8 mouse cellular contexts compared by ENCODE assay signal in the genomic region with DNA sequence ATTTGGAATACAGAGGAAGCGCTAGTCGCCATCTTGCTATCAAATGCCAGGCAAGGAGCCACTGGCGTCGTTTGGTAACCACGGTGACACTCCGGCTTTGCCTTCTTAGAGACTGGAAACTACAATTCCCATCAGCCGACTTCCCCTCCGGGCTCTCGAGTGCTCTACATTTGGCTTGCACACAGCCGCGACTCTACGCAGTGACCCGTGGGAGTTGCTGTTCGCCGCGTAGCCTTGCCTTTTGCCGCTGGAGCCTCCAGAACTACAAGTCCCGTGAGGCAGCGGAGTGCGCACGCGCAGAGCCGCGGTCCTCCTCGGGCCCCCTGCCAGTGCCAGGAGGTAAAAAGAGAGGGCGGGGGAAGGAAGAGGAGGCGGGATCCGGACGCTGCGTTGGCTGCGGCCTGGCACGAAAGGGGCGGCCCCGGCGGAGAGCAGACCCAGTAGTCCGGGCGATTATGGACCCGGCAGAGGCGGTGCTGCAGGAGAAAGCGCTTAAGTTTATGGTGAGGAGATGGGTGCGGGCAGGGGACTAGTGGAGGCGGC. TPM values are rescaled to one million over a fixed set of nuclear protein-coding genes. Genes with fewer than 3 reads are reported as not detected.
A peak's percentile ranks its signal among the peaks of the same experiment; 100 is the strongest.
DNase-seq lines count a peak whose midpoint lies in the region; ATAC-seq and TF ChIP-seq lines count a peak whose summit lies in the region.

Gene Btrc, plus strand, starts transcription at position 351 of the 543 bp plus-strand sequence.

- peak within 1 kb of the TSS; percentile 96 for H3K27ac ChIP-seq in forebrain, embryonic 16.5 days (ENCODE audit: low read length)
- peak within 1 kb of the TSS; percentile 99 for H3K27ac ChIP-seq in layer of hippocampus, adult 2 months
- peak within 1 kb of the TSS; percentile 91 for H3K27ac ChIP-seq in lung, embryonic 14.5 days (ENCODE audit: low read depth)
- H3K27ac ChIP-seq in olfactory bulb, adult 2 months (ENCODE audit: insufficient read depth, low read depth, low read length): peak within 1 kb of the TSS; percentile 71
- no peak within 1 kb of the TSS for H3K27ac ChIP-seq in thymus, adult 2 months (ENCODE audit: control insufficient read depth, insufficient read depth, low read length)

- intact Hi-C loops in heart, postnatal 36 days (cut with DNase I): loop anchor here (5.0 kb wide), 1 partner anchor 56 kb away; no protein-coding TSS in a partner anchor

- peaks cover 20% of the 10 kb centered on the region for H3K36me3 ChIP-seq in G1E (replicated peaks)
- no peaks in the 10 kb centered on the region for H3K36me3 ChIP-seq in forebrain, embryonic 16.5 days (ENCODE audit: control insufficient read depth, insufficient read depth)
- 0 out of 2 replicates have a peak, but pooled peaks cover 3% of the 10 kb centered on the region for H3K36me3 ChIP-seq in lung, embryonic 14.5 days (ENCODE audit: insufficient read depth)
- H3K36me3 ChIP-seq in thymus, adult 2 months (ENCODE audit: control insufficient read depth, insufficient read depth, low read length): no peaks in the 10 kb centered on the region

- peak within 1 kb of the TSS; percentile 95 for H3K9ac ChIP-seq in forebrain, embryonic 16.5 days (replicated peaks; ENCODE audit: low read depth, low read length)
- peak within 1 kb of the TSS; percentile 80 for H3K9ac ChIP-seq in lung, embryonic 14.5 days

- H3K9me3 ChIP-seq in G1E (replicated peaks): no peaks in the 10 kb centered on the region
- no peaks in the 10 kb centered on the region for H3K9me3 ChIP-seq in forebrain, embryonic 16.5 days (ENCODE audit: control insufficient read depth, low read length)
- H3K9me3 ChIP-seq in lung, embryonic 14.5 days (ENCODE audit: low read depth, low read length): no peaks in the 10 kb centered on the region

- peak; percentile 95 for ATAC-seq in G1E (ENCODE audit: extremely low read depth, insufficient number of reproducible peaks, low FRiP score, poor library complexity, severe bottlenecking)
- peak; percentile 99 for ATAC-seq in forebrain, embryonic 16.5 days
- peak; percentile 99 for ATAC-seq in lung, embryonic 14.5 days (ENCODE audit: insufficient read depth)

- 0% methylated on average over 42 of the region's 42 CpGs for WGBS in forebrain, embryonic 16.5 days
- WGBS in lung, embryonic 14.5 days: under 1% methylated on average over 42 of the region's 42 CpGs
- under 1% methylated on average over 42 of the region's 42 CpGs for WGBS in olfactory bulb, adult 2 months
- under 1% methylated on average over 42 of the region's 42 CpGs for WGBS in thymus, adult 2 months

- H3K4me2 ChIP-seq in forebrain, embryonic 16.5 days (ENCODE audit: low read length): peak within 1 kb of the TSS; percentile 82
- H3K4me2 ChIP-seq in lung, embryonic 14.5 days: peak within 1 kb of the TSS; percentile 75

- H3K27me3 ChIP-seq in G1E (ENCODE audit: insufficient read depth, low read length): no peaks in the 10 kb centered on the region
- H3K27me3 ChIP-seq in forebrain, embryonic 16.5 days (replicated peaks; ENCODE audit: control insufficient read depth, insufficient read depth, low read length): no peaks in the 10 kb centered on the region
- no peaks in the 10 kb centered on the region for H3K27me3 ChIP-seq in lung, embryonic 14.5 days (ENCODE audit: insufficient read depth, low read length)
- no peaks in the 10 kb centered on the region for H3K27me3 ChIP-seq in thymus, adult 2 months (ENCODE audit: control insufficient read depth, insufficient read depth, low read length)

- peaks cover 25% of the 10 kb centered on the region for H3K4me1 ChIP-seq in G1E (ENCODE audit: insufficient read depth, low read depth, low read length)
- peaks cover 15% of the 10 kb centered on the region for H3K4me1 ChIP-seq in forebrain, embryonic 16.5 days (replicated peaks; ENCODE audit: control insufficient read depth, insufficient read depth, low read length)
- peaks cover 4% of the 10 kb centered on the region; the same call in 1 of the 2 replicates for H3K4me1 ChIP-seq in lung, embryonic 14.5 days (ENCODE audit: insufficient read depth)
- no peaks in the 10 kb centered on the region for H3K4me1 ChIP-seq in olfactory bulb, adult 2 months (ENCODE audit: control insufficient read depth, insufficient read depth, low read length)
- H3K4me1 ChIP-seq in thymus, adult 2 months (replicated peaks; ENCODE audit: control insufficient read depth, insufficient read depth, low read length): peaks cover 3% of the 10 kb centered on the region

- TF ChIP-seq POLR2A in olfactory bulb, adult 2 months (IDR thresholded peaks at IDR 0.05; ENCODE audit: insufficient read depth, low read depth, low read length): 0 out of 2 replicates have a peak, but pooled peaks have one; percentile 38
- peak; percentile 67; the same call in 1 of the 2 replicates for TF ChIP-seq POLR2A in thymus, adult 2 months (IDR thresholded peaks at IDR 0.05; ENCODE audit: control insufficient read depth, extremely low read depth, insufficient read depth, low read length, poor library complexity)

- peak within 1 kb of the TSS; percentile 91 for H3K4me3 ChIP-seq in G1E (ENCODE audit: low read depth, low read length)
- H3K4me3 ChIP-seq in forebrain, embryonic 16.5 days (replicated peaks; ENCODE audit: low read length): peak within 1 kb of the TSS; percentile 90
- peak within 1 kb of the TSS; percentile 72 for H3K4me3 ChIP-seq in layer of hippocampus, adult 2 months
- peak within 1 kb of the TSS; percentile 82 for H3K4me3 ChIP-seq in lung, embryonic 14.5 days (ENCODE audit: low read depth, low read length)
- peak within 1 kb of the TSS; percentile 88 for H3K4me3 ChIP-seq in olfactory bulb, adult 2 months (ENCODE audit: insufficient read depth, low read depth, low read length)
- peak within 1 kb of the TSS; percentile 74 for H3K4me3 ChIP-seq in thymus, adult 2 months (ENCODE audit: control insufficient read depth, insufficient read depth, low read length)

- no peak for TF ChIP-seq CTCF in G1E (IDR thresholded peaks at IDR 0.05; ENCODE audit: low read depth, low read length)
- no peak for TF ChIP-seq CTCF in layer of hippocampus, adult 2 months (conservative IDR thresholded peaks at IDR 0.05)
- TF ChIP-seq CTCF in lung, embryonic 14.5 days (IDR thresholded peaks at IDR 0.05; ENCODE audit: low read depth): no peak
- no peak for TF ChIP-seq CTCF in olfactory bulb, adult 2 months (IDR thresholded peaks at IDR 0.05; ENCODE audit: insufficient read depth, low read depth, low read length)
- peak; percentile 64; the same call in 1 of the 2 replicates for TF ChIP-seq CTCF in thymus, adult 2 months (IDR thresholded peaks at IDR 0.05; ENCODE audit: borderline replicate concordance, control insufficient read depth, extremely low read depth, insufficient read depth, low read length, poor library complexity)

- DNase-seq in G1E (ENCODE audit: low spot score): peak; percentile 84
- peak; percentile 99 to 100 for DNase-seq in cerebellum, adult 18-20 months
- DNase-seq in heart, postnatal 36 days: peak; percentile 100
- DNase-seq in layer of hippocampus, adult 2 months (ENCODE audit: low spot score in 2 of 2): peak; percentile 100
- DNase-seq in lung, embryonic 14.5 days: peak; percentile 100
- peak; percentile 100 for DNase-seq in thymus, adult 2 months

RNA-seq across cellular contexts. Expression of gene Btrc, which starts in this region (rescaled TPM):
- 59.1 and 83.6 TPM in 2 replicates for total RNA-seq in G1E (2014; fragmentation: Nextera tagmentation)
- total RNA-seq in G1E (2017): 26.9 and 27.1 TPM in 2 replicates
- polyA plus RNA-seq in G1E (2012): 7.7 and 11.4 TPM in 2 replicates
- 65.1 and 65.8 TPM in 2 replicates for polyA plus RNA-seq in forebrain, embryonic 16.5 days (2015; fragmentation: Nextera tagmentation; extraction: Ambion mirVana)
- 10 to 100 TPM; 18.6 to 23.5 TPM for total RNA-seq in heart, postnatal 36 days (2021)
- total RNA-seq in layer of hippocampus, adult 2 months (2021): 10 to 100 TPM; 92.9 to 93.9 TPM
- polyA plus RNA-seq in lung, embryonic 14.5 days (2014; fragmentation: Nextera tagmentation; extraction: Ambion mirVana): 40.2 and 43.5 TPM in 2 replicates
- not detected in 2 replicates for polyA plus RNA-seq in olfactory bulb, adult 2 months (2012; ENCODE audit: insufficient read depth, insufficient read length, low replicate concordance, missing spikeins)
- 14.1 and 17.1 TPM in 2 replicates for polyA plus RNA-seq in thymus, adult 2 months (2012; rRNA removed)
